Mouse (Mus musculus): ENCODE results near the gene Fbxl7. TPM values are rescaled to one million over a fixed set of nuclear protein-coding genes. Genes with fewer than 3 reads are reported as not detected.
A peak's percentile ranks its signal among the peaks of the same experiment; 100 is the strongest.

Gene Fbxl7
- polyA plus RNA-seq, 1 experiment from 2014 or later, result 6.9 TPM

GRCm38 (mm10) chr15:26553620-26554019, 341.8 kb downstream of the Fbxl7 start:
- WGBS, result 13% methylated on average over 10 of the region's 10 CpGs
- no peak for ATAC-seq
- no peaks in the 10 kb centered on the region; the same call in 1 of the 2 replicates for H3K36me3 ChIP-seq (ENCODE audit: control insufficient read depth, insufficient read depth, low read length)

GRCm38 (mm10) chr15:26533997-26534700, 361.2 kb downstream of the Fbxl7 start:
- no peak overlapping the region for H3K9ac ChIP-seq (ENCODE audit: low read depth, low read length)
- ATAC-seq, result peak; percentile 75; the same call in 1 of the 2 replicates
- no peaks in the 10 kb centered on the region for H3K36me3 ChIP-seq (ENCODE audit: control insufficient read depth, insufficient read depth, low read length)
- 49% methylated on average over 3 of the region's 3 CpGs for WGBS
- H3K9me3 ChIP-seq (replicated peaks; ENCODE audit: control insufficient read depth, low read length, poor library complexity, severe bottlenecking), result no peaks in the 10 kb centered on the region
- H3K4me1 ChIP-seq (ENCODE audit: control insufficient read depth, insufficient read depth, low read length), result peaks cover 7% of the 10 kb centered on the region
- no peaks in the 10 kb centered on the region for H3K27me3 ChIP-seq (ENCODE audit: control insufficient read depth, insufficient read depth, low read depth, low read length)
- H3K4me3 ChIP-seq (ENCODE audit: low read depth, low read length), result no peak overlapping the region
- H3K4me2 ChIP-seq (ENCODE audit: low read length), result no peak overlapping the region
- H3K27ac ChIP-seq (ENCODE audit: low read length), result no peak overlapping the region

More at GRCm38 (mm10) chr15:26553620-26554019, 341.8 kb downstream of the Fbxl7 start:
- Histone ChIP-seq H3K27ac (ENCODE audit: low read length) (no peak overlapping the region), H3K27me3 (ENCODE audit: control insufficient read depth, insufficient read depth, low read depth, low read length) (no peaks in the 10 kb centered on the region), H3K9ac (ENCODE audit: low read depth, low read length) (no peak overlapping the region), H3K9me3 (replicated peaks; ENCODE audit: control insufficient read depth, low read length, poor library complexity, severe bottlenecking) (no peaks in the 10 kb centered on the region), H3K4me1 (ENCODE audit: control insufficient read depth, insufficient read depth, low read length) (no peaks in the 10 kb centered on the region), H3K4me2 (ENCODE audit: low read length) (no peak overlapping the region), H3K4me3 (ENCODE audit: low read depth, low read length) (no peak overlapping the region)

- WGBS, result 57% methylated on average over 6 of the region's 6 CpGs
- Histone ChIP-seq H3K36me3 (ENCODE audit: control insufficient read depth, insufficient read depth, low read length) (no peaks in the 10 kb centered on the region), H3K9me3 (replicated peaks; ENCODE audit: control insufficient read depth, low read length, poor library complexity, severe bottlenecking) (no peaks in the 10 kb centered on the region), H3K4me3 (ENCODE audit: low read depth, low read length) (no peak overlapping the region), H3K4me2 (ENCODE audit: low read length) (no peak overlapping the region), H3K9ac (ENCODE audit: low read depth, low read length) (no peak overlapping the region), H3K4me1 (ENCODE audit: control insufficient read depth, insufficient read depth, low read length) (no peaks in the 10 kb centered on the region), H3K27ac (ENCODE audit: low read length) (no peak overlapping the region), H3K27me3 (ENCODE audit: control insufficient read depth, insufficient read depth, low read depth, low read length) (no peaks in the 10 kb centered on the region)
- peak; percentile 56; the same call in 1 of the 2 replicates for ATAC-seq
These were observed 376.2 kb downstream of the Fbxl7 start for GRCm38 (mm10) chr15:26519220-26519631.

- no peaks in the 10 kb centered on the region for H3K9me3 ChIP-seq (replicated peaks; ENCODE audit: control insufficient read depth, low read length, poor library complexity, severe bottlenecking)
- no peak for ATAC-seq
- no peak overlapping the region for H3K27ac ChIP-seq (ENCODE audit: low read length)
- WGBS, result 72% methylated on average over 4 of the region's 4 CpGs
- no peaks in the 10 kb centered on the region for H3K27me3 ChIP-seq (ENCODE audit: control insufficient read depth, insufficient read depth, low read depth, low read length)
- no peak overlapping the region for H3K9ac ChIP-seq (ENCODE audit: low read depth, low read length)
- no peaks in the 10 kb centered on the region for H3K4me1 ChIP-seq (ENCODE audit: control insufficient read depth, insufficient read depth, low read length)
- H3K36me3 ChIP-seq (ENCODE audit: control insufficient read depth, insufficient read depth, low read length), result no peaks in the 10 kb centered on the region
- no peak overlapping the region for H3K4me2 ChIP-seq (ENCODE audit: low read length)
- no peak overlapping the region for H3K4me3 ChIP-seq (ENCODE audit: low read depth, low read length)
These were observed 394.4 kb downstream of the Fbxl7 start for GRCm38 (mm10) chr15:26501024-26501423.

Data from midbrain, embryonic 16.5 days (tissue).